In the genomic region with DNA sequence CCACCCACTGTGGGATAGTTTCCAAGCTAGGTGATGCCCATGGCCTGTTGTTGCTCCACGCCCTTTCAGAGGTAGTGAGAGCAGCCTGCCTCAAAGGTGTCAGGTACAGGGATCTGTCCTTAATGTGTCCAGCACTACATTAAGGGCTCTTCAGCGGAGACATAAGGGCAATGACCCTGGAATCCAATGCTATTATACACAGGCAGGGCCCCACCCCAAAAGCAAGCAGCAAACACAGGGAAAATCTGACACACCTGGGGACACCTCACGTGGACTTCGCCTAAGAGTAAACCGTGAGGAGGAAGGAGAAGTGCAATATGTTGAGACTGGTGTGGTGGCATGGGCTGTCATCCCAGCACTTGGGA, we compare ENCODE assay signal across 22 mouse cellular contexts. TPM values are rescaled to one million over a fixed set of nuclear protein-coding genes. Genes with fewer than 3 reads are reported as not detected.
A peak's percentile ranks its signal among the peaks of the same experiment; 100 is the strongest.
DNase-seq lines count a peak whose midpoint lies in the region; ATAC-seq and TF ChIP-seq lines count a peak whose summit lies in the region.
"Had no signal": no experiment of that assay in that cellular context is flagged by ENCODE, and none has a peak within 500 bp of the region (broad histone marks: within the 10 kb centered on the region; RNA-seq: fewer than 3 reads in every experiment).

No protein-coding gene starts in this region.

- peak overlapping the region; percentile 17 for H3K27ac ChIP-seq in lung, postnatal 0 days (ENCODE audit: low read length)
- H3K27ac ChIP-seq in small intestine, adult 2 months (ENCODE audit: insufficient read depth, low read depth, low read length): peak overlapping the region; percentile 23
- H3K27ac ChIP-seq: embryonic facial prominence, embryonic 13.5 days; forebrain, embryonic 12.5 days; heart, adult 2 months; hindbrain, embryonic 12.5 days had no signal

- no peaks in the 10 kb centered on the region for H3K27me3 ChIP-seq in lung, postnatal 0 days (replicated peaks; ENCODE audit: insufficient read depth, low read length)
- H3K27me3 ChIP-seq in small intestine, adult 2 months (ENCODE audit: control insufficient read depth, insufficient read depth, low read length): no peaks in the 10 kb centered on the region
- H3K27me3 ChIP-seq: CH12.LX; embryonic facial prominence, embryonic 13.5 days; forebrain, embryonic 12.5 days; heart, embryonic 12.5 days; hindbrain, embryonic 12.5 days; Patski had no signal

- peaks cover 26% of the 10 kb centered on the region for H3K4me1 ChIP-seq in lung, adult 2 months (ENCODE audit: control insufficient read depth, insufficient read depth, low read length)
- peaks cover 16% of the 10 kb centered on the region; the same call in 1 of the 2 replicates for H3K4me1 ChIP-seq in lung, postnatal 0 days (ENCODE audit: insufficient read depth, low read depth, low read length)
- peaks cover 21% of the 10 kb centered on the region; the same call in 1 of the 2 replicates for H3K4me1 ChIP-seq in small intestine, adult 2 months (ENCODE audit: control insufficient read depth, insufficient read depth, insufficient read length, low read length)

- DNase-seq in lung, adult 18-20 months: peak; percentile 42 to 68
- no peak for DNase-seq in lung, adult 2 months
- DNase-seq in lung, postnatal 0 days (ENCODE audit: low spot score): peak; percentile 65
- DNase-seq in lung, postnatal 10 days: no peak
- no peak for DNase-seq in spleen, adult 18-20 months
- DNase-seq in right cerebral cortex, postnatal 4 days: no peak
- DNase-seq: adrenal gland, postnatal 14 days; cerebellum, adult 18-20 months; cerebellum, adult 9-11 months; cerebellum, postnatal 36 days; gastrocnemius, postnatal 10 days; heart, adult 2 months; heart, postnatal 4 days had no signal

- peak; percentile 56 for TF ChIP-seq EP300 in lung, postnatal 0 days (IDR thresholded peaks at IDR 0.05)

- no peaks in the 10 kb centered on the region for H3K36me3 ChIP-seq in lung, postnatal 0 days (ENCODE audit: insufficient read depth, low read length)
- H3K36me3 ChIP-seq in small intestine, adult 2 months (ENCODE audit: control insufficient read depth, insufficient read depth, low read length): no peaks in the 10 kb centered on the region
- H3K36me3 ChIP-seq: embryonic facial prominence, embryonic 13.5 days; forebrain, embryonic 12.5 days; hindbrain, embryonic 12.5 days had no signal

- WGBS in lung, adult 2 months: 75% methylated on average over 5 of the region's 5 CpGs
- 68% methylated on average over 5 of the region's 5 CpGs for WGBS in lung, postnatal 0 days
- 37% methylated on average over 5 of the region's 5 CpGs for WGBS in small intestine, adult 2 months

- ATAC-seq in lung, postnatal 0 days: peak; percentile 70
- ATAC-seq: activated CD4-positive, CD25-positive, alpha-beta regulatory T cell, adult 4 months; forebrain, embryonic 16.5 days; Patski had no signal

- no peak overlapping the region for H3K4me3 ChIP-seq in lung, adult 2 months (replicated peaks; ENCODE audit: extremely low read depth, low read depth, low read length)
- no peak overlapping the region for H3K4me3 ChIP-seq in lung, postnatal 0 days (ENCODE audit: low read depth, low read length)
- H3K4me3 ChIP-seq in small intestine, adult 2 months (ENCODE audit: low read depth, low read length): no peak overlapping the region
- H3K4me3 ChIP-seq: embryonic facial prominence, embryonic 13.5 days; forebrain, embryonic 12.5 days; heart, adult 2 months; heart, embryonic 12.5 days; hindbrain, embryonic 12.5 days had no signal

- no peak overlapping the region for H3K9ac ChIP-seq in lung, postnatal 0 days (replicated peaks; ENCODE audit: low read depth)
- H3K9ac ChIP-seq: embryonic facial prominence, embryonic 13.5 days; forebrain, embryonic 12.5 days; heart, embryonic 12.5 days; hindbrain, embryonic 12.5 days had no signal

- H3K4me2 ChIP-seq in lung, postnatal 0 days (replicated peaks; ENCODE audit: low read depth, low read length): no peak overlapping the region
- H3K4me2 ChIP-seq: embryonic facial prominence, embryonic 13.5 days; forebrain, embryonic 12.5 days; heart, embryonic 12.5 days; hindbrain, embryonic 12.5 days had no signal

- TF ChIP-seq POLR2A in lung, adult 2 months (IDR thresholded peaks at IDR 0.05; ENCODE audit: borderline replicate concordance, extremely low read depth, low read depth, low read length): no peak
- TF ChIP-seq POLR2A in small intestine, adult 2 months (IDR thresholded peaks at IDR 0.05; ENCODE audit: low read depth, low read length): no peak

- no peaks in the 10 kb centered on the region for H3K9me3 ChIP-seq in lung, postnatal 0 days (ENCODE audit: low read length)
- H3K9me3 ChIP-seq: embryonic facial prominence, embryonic 13.5 days; forebrain, embryonic 12.5 days; heart, embryonic 12.5 days; hindbrain, embryonic 12.5 days had no signal

- TF ChIP-seq CTCF in lung, adult 2 months (IDR thresholded peaks at IDR 0.05; ENCODE audit: insufficient read depth, low read length): no peak
- TF ChIP-seq CTCF in lung, postnatal 0 days (IDR thresholded peaks at IDR 0.05): no peak
- no peak for TF ChIP-seq CTCF in small intestine, adult 2 months (IDR thresholded peaks at IDR 0.05; ENCODE audit: extremely low read depth, insufficient read length, insufficient replicate concordance, low read depth, low read length)

RNA-seq across cellular contexts. Expression of a gene that starts 40.8 kb away (rescaled TPM):
- polyA plus RNA-seq in lung, adult 2 months (2012; rRNA removed): 45.9 and 46.6 TPM in 2 replicates
- polyA plus RNA-seq in lung, postnatal 0 days (2015; fragmentation: Nextera tagmentation; extraction: Ambion mirVana): 68.5 and 74.0 TPM in 2 replicates
- polyA plus RNA-seq in small intestine, adult 2 months (2012; rRNA removed): 17.0 and 42.1 TPM in 2 replicates

Comparison
In these comparisons a context has a peak if more than half of its experiments do, and no peak if none do; other contexts are left out.
1. DNase-seq: peak in lung, adult 18-20 months (2 of 2) and lung, postnatal 0 days (single experiment); none in lung, adult 2 months (single experiment), lung, postnatal 10 days (single experiment), spleen, adult 18-20 months (0 of 2) and right cerebral cortex, postnatal 4 days (single experiment).